Mouse (Mus musculus): ENCODE measurements around the gene Tcp11. TPM values are rescaled to one million over a fixed set of nuclear protein-coding genes. Genes with fewer than 3 reads are reported as not detected.

Gene Tcp11
- polyA plus RNA-seq, 1 experiment from 2014 or later: 1.9 TPM

- WGBS: 50% methylated on average over 10 of the region's 10 CpGs
- Histone ChIP-seq H3K36me3 (peaks cover 7% of the 10 kb centered on the region; the same call in 1 of the 2 replicates), H3K27ac (peak overlapping the region; percentile 44; the same call in 1 of the 2 replicates), H3K4me2 (replicated peaks) (no peak overlapping the region), H3K9ac (no peak overlapping the region), H3K9me3 (no peaks in the 10 kb centered on the region), H3K27me3 (no peaks in the 10 kb centered on the region), H3K4me1 (peaks cover 64% of the 10 kb centered on the region), H3K4me3 (no peak overlapping the region)
- ATAC-seq (ENCODE audit: low FRiP score, low read depth): no peak
Measured at GRCm38 (mm10) chr17:28021911-28022310, 58.5 kb downstream of the Tcp11 start.

- 77% methylated on average over 21 of the region's 21 CpGs for WGBS
- ATAC-seq (ENCODE audit: low FRiP score, low read depth): no peak
- Histone ChIP-seq H3K4me2 (replicated peaks) (no peak overlapping the region), H3K9me3 (no peaks in the 10 kb centered on the region), H3K4me1 (peaks cover 61% of the 10 kb centered on the region), H3K36me3 (peaks cover 7% of the 10 kb centered on the region; the same call in 1 of the 2 replicates), H3K27ac (no peak overlapping the region), H3K4me3 (no peak overlapping the region), H3K27me3 (no peaks in the 10 kb centered on the region), H3K9ac (0 out of 2 replicates have a peak overlapping the region, but pooled peaks have one; percentile 19)
Measured at GRCm38 (mm10) chr17:28019785-28020696, 60.4 kb downstream of the Tcp11 start.

- no peak overlapping the region for H3K4me2 ChIP-seq (replicated peaks)
- H3K27me3 ChIP-seq: no peaks in the 10 kb centered on the region
- H3K4me3 ChIP-seq: no peak overlapping the region
- H3K9me3 ChIP-seq: no peaks in the 10 kb centered on the region
- 54% methylated on average over 11 of the region's 11 CpGs for WGBS
- H3K9ac ChIP-seq: no peak overlapping the region
- no peak overlapping the region for H3K27ac ChIP-seq
- H3K4me1 ChIP-seq: peaks cover 61% of the 10 kb centered on the region
- peaks cover 7% of the 10 kb centered on the region; the same call in 1 of the 2 replicates for H3K36me3 ChIP-seq
- ATAC-seq (ENCODE audit: low FRiP score, low read depth): no peak
Measured at GRCm38 (mm10) chr17:28018776-28019175, 61.7 kb downstream of the Tcp11 start.

- Histone ChIP-seq H3K36me3 (peaks cover 7% of the 10 kb centered on the region; the same call in 1 of the 2 replicates), H3K4me3 (no peak overlapping the region), H3K27ac (no peak overlapping the region), H3K4me1 (peaks cover 61% of the 10 kb centered on the region), H3K27me3 (no peaks in the 10 kb centered on the region), H3K9ac (no peak overlapping the region), H3K9me3 (no peaks in the 10 kb centered on the region), H3K4me2 (replicated peaks) (no peak overlapping the region)
- ATAC-seq (ENCODE audit: low FRiP score, low read depth): no peak
- 73% methylated on average over 6 of the region's 6 CpGs for WGBS
Measured at GRCm38 (mm10) chr17:28018344-28018743, 62.1 kb downstream of the Tcp11 start.

Other genes with a start within 250 kb of the Tcp11 start
- gene Snrpc, start 242.5 kb downstream of the Tcp11 start, polyA plus RNA-seq (2015; fragmentation: Nextera tagmentation; extraction: Ambion mirVana): 355 and 358 TPM in 2 replicates
- 6.7 and 7.5 TPM in 2 replicates for gene Uhrf1bp1, start 224.2 kb downstream of the Tcp11 start, polyA plus RNA-seq (2015; fragmentation: Nextera tagmentation; extraction: Ambion mirVana)
- 14.1 and 16.5 TPM in 2 replicates for gene Anks1, start 171.3 kb downstream of the Tcp11 start, polyA plus RNA-seq (2015; fragmentation: Nextera tagmentation; extraction: Ambion mirVana)
- 81.0 and 90.6 TPM in 2 replicates for gene Taf11, start 170.8 kb downstream of the Tcp11 start, polyA plus RNA-seq (2015; fragmentation: Nextera tagmentation; extraction: Ambion mirVana)
- gene Scube3, start 61.5 kb upstream of the Tcp11 start, polyA plus RNA-seq (2015; fragmentation: Nextera tagmentation; extraction: Ambion mirVana): 10.3 and 11.3 TPM in 2 replicates
- 42.2 and 43.6 TPM in 2 replicates for gene Zfp523, start 96.5 kb upstream of the Tcp11 start, polyA plus RNA-seq (2015; fragmentation: Nextera tagmentation; extraction: Ambion mirVana)
- 10.8 and 12.1 TPM in 2 replicates for gene Def6, start 127.1 kb upstream of the Tcp11 start, polyA plus RNA-seq (2015; fragmentation: Nextera tagmentation; extraction: Ambion mirVana)
- 3.0 and 3.4 TPM in 2 replicates for gene Ppard, start 152.1 kb upstream of the Tcp11 start, polyA plus RNA-seq (2015; fragmentation: Nextera tagmentation; extraction: Ambion mirVana)
- gene Fance, start 232.9 kb upstream of the Tcp11 start, polyA plus RNA-seq (2015; fragmentation: Nextera tagmentation; extraction: Ambion mirVana): 36.0 and 37.3 TPM in 2 replicates
- gene Rpl10a, start 247.8 kb upstream of the Tcp11 start, polyA plus RNA-seq (2015; fragmentation: Nextera tagmentation; extraction: Ambion mirVana): 580 and 609 TPM in 2 replicates

All from limb, embryonic 13.5 days (tissue).